Mouse (Mus musculus) MEL (cell line): ENCODE data around the gene Gm29094. TPM values are rescaled to one million over a fixed set of nuclear protein-coding genes. Genes with fewer than 3 reads are reported as not detected.

Source experiments
- DNase-seq: peaks from one replicate; pipeline ENCODE4 v3.0.0; 2011; ENCODE audit warnings: low read depth, low spot score
- H3K27ac ChIP-seq: 2 replicates; pipeline ENCODE4 v1.5.1; 2012; ENCODE audit warnings: low read depth, mild to moderate bottlenecking, control low read depth, low read length, moderate library complexity; ENCODE audit not compliant: control insufficient read depth
- H3K27me3 ChIP-seq, 2 experiments: fragments of 150-350 bp in 1 of 2; sonication (generic) in 1 of 2; 2 replicates each; pipeline ENCODE4 v1.6.1; 2012; ENCODE audit warnings: low read length in 2 of 2, mild to moderate bottlenecking in 2 of 2, improper control_type of control experiment in 1 of 2, moderate library complexity in 1 of 2; ENCODE audit not compliant: insufficient read depth in 2 of 2, control insufficient read depth in 1 of 2
- H3K36me3 ChIP-seq, 2 experiments: 2 replicates each; pipeline ENCODE4 v1.6.1; 2012 to 2014; ENCODE audit warnings: low read length in 2 of 2, improper control_type of control experiment in 1 of 2, inconsistent platforms in 1 of 2, mild to moderate bottlenecking in 1 of 2; ENCODE audit not compliant: insufficient read depth in 2 of 2, control insufficient read depth in 1 of 2
- H3K4me1 ChIP-seq, 2 experiments: fragments of 150-350 bp in 1 of 2; sonication (generic) in 1 of 2; 2 replicates each; pipeline ENCODE4 v1.6.1; 2012; ENCODE audit warnings: low read length in 2 of 2, improper control_type of control experiment in 1 of 2, mild to moderate bottlenecking in 1 of 2; ENCODE audit not compliant: insufficient read depth in 2 of 2, control insufficient read depth in 1 of 2
- H3K4me3 ChIP-seq, 2 experiments: fragments of 150-350 bp in 1 of 2; sonication (generic) in 1 of 2; 2 replicates each; pipeline ENCODE4 v1.5.1; 2012; ENCODE audit warnings: low read depth in 2 of 2, low read length in 2 of 2, mild to moderate bottlenecking in 2 of 2, moderate library complexity in 2 of 2, control low read depth in 1 of 2, improper control_type of control experiment in 1 of 2; ENCODE audit not compliant: control insufficient read depth in 1 of 2, insufficient read depth in 1 of 2
- H3K79me2 ChIP-seq: 2 replicates; pipeline ENCODE4 v1.6.1; 2012; ENCODE audit warnings: mild to moderate bottlenecking, low read length, moderate library complexity; ENCODE audit not compliant: control insufficient read depth, poor library complexity, insufficient read depth
- H3K9ac ChIP-seq: 2 replicates; pipeline ENCODE4 v1.6.1; 2012; ENCODE audit warnings: low read depth, mild to moderate bottlenecking, control low read depth, low read length, moderate library complexity; ENCODE audit not compliant: control insufficient read depth, poor library complexity, severe bottlenecking
- H3K9me3 ChIP-seq: fragments of 150-350 bp; sonication (generic); replicated peaks from 2 replicates; pipeline ENCODE4 v1.6.1; 2012; ENCODE audit warnings: mild to moderate bottlenecking, low read length, improper control_type of control experiment, moderate library complexity; ENCODE audit not compliant: insufficient read depth
- CHD2 ChIP-seq: IDR thresholded peaks from 2 replicates; pipeline ENCODE4 v1.6.1; 2011; ENCODE audit warnings: low read length, improper control_type of control experiment
- CTCF ChIP-seq, 3 experiments: IDR thresholded peaks in 2 of 3; conservative IDR thresholded peaks in 1 of 3; 2 replicates each; pipeline ENCODE4 v1.5.1; 2011 to 2012; ENCODE audit warnings: low read length in 3 of 3, low read depth in 2 of 3, mild to moderate bottlenecking in 2 of 3, improper control_type of control experiment in 1 of 3, inconsistent platforms in 1 of 3, mixed read lengths in 1 of 3, moderate library complexity in 1 of 3; ENCODE audit not compliant: control insufficient read depth in 1 of 3, insufficient read depth in 1 of 3, poor library complexity in 1 of 3, severe bottlenecking in 1 of 3
- ELF1 ChIP-seq: IDR thresholded peaks from 2 replicates; pipeline ENCODE4 v1.6.1; 2014; ENCODE audit warnings: low read depth, mild to moderate bottlenecking, inconsistent platforms, low read length, improper control_type of control experiment, moderate library complexity
- ETS1 ChIP-seq: IDR thresholded peaks from 2 replicates; pipeline ENCODE4 v1.6.1; 2012; ENCODE audit warnings: low read depth, mild to moderate bottlenecking, inconsistent platforms, low read length, improper control_type of control experiment, moderate library complexity
- GABPA ChIP-seq: IDR thresholded peaks from 2 replicates; pipeline ENCODE4 v1.6.1; 2012; ENCODE audit warnings: low read depth, mild to moderate bottlenecking, inconsistent platforms, low read length, improper control_type of control experiment, moderate library complexity
- GATA1 ChIP-seq: IDR thresholded peaks from 2 replicates; pipeline ENCODE4 v1.6.1; 2011; ENCODE audit warnings: low read depth, low read length, improper control_type of control experiment
- HCFC1 ChIP-seq: IDR thresholded peaks from 2 replicates; pipeline ENCODE4 v1.6.1; 2012; ENCODE audit warnings: low read depth, mild to moderate bottlenecking, inconsistent platforms, low read length, improper control_type of control experiment, moderate library complexity
- JUND ChIP-seq: IDR thresholded peaks from 2 replicates; pipeline ENCODE4 v1.6.1; 2011; ENCODE audit warnings: low read depth, mild to moderate bottlenecking, improper control_type of control experiment, low read length
- KAT2A ChIP-seq: conservative IDR thresholded peaks from 2 replicates; pipeline ENCODE4 v1.6.1; 2012; ENCODE audit warnings: low read depth, low read length, improper control_type of control experiment, inconsistent platforms
- MAZ ChIP-seq: IDR thresholded peaks from 2 replicates; pipeline ENCODE4 v1.6.1; 2012; ENCODE audit warnings: low read depth, mild to moderate bottlenecking, inconsistent platforms, low read length, improper control_type of control experiment
- MEF2A ChIP-seq: IDR thresholded peaks from 2 replicates; pipeline ENCODE4 v1.6.1; 2014; ENCODE audit warnings: low read depth, mild to moderate bottlenecking, inconsistent platforms, low read length, improper control_type of control experiment; ENCODE audit not compliant: poor library complexity, insufficient replicate concordance, severe bottlenecking; ENCODE audit errors: extremely low read depth
- MXI1 ChIP-seq: IDR thresholded peaks from 2 replicates; pipeline ENCODE4 v1.6.1; 2011; ENCODE audit warnings: mild to moderate bottlenecking, low read depth, low read length, improper control_type of control experiment
- NELFE ChIP-seq: IDR thresholded peaks from 2 replicates; pipeline ENCODE4 v1.6.1; 2011; ENCODE audit warnings: low read depth, low read length, improper control_type of control experiment
- NRF1 ChIP-seq: IDR thresholded peaks from 2 replicates; pipeline ENCODE4 v1.6.1; 2014; ENCODE audit warnings: low read depth, mild to moderate bottlenecking, inconsistent platforms, low read length, improper control_type of control experiment, moderate library complexity; ENCODE audit not compliant: poor library complexity, insufficient read depth, severe bottlenecking
- POLR2AphosphoS2 ChIP-seq: IDR thresholded peaks from 2 replicates; pipeline ENCODE4 v1.6.1; 2011; ENCODE audit warnings: low read length, improper control_type of control experiment
- POLR2AphosphoS5 ChIP-seq: IDR thresholded peaks from 2 replicates; pipeline ENCODE4 v1.6.1; 2012; ENCODE audit warnings: low read depth, borderline replicate concordance, mild to moderate bottlenecking, inconsistent platforms, low read length, moderate library complexity, mixed read lengths
- RAD21 ChIP-seq: IDR thresholded peaks from 2 replicates; pipeline ENCODE4 v1.6.1; 2011; ENCODE audit warnings: mild to moderate bottlenecking, low read depth, low read length, improper control_type of control experiment
- RCOR1 ChIP-seq: IDR thresholded peaks from 2 replicates; pipeline ENCODE4 v1.6.1; 2012; ENCODE audit warnings: low read depth, mild to moderate bottlenecking, inconsistent platforms, low read length, improper control_type of control experiment
- SIN3A ChIP-seq: IDR thresholded peaks from 2 replicates; pipeline ENCODE4 v1.6.1; 2012; ENCODE audit warnings: low read length, improper control_type of control experiment, inconsistent platforms
- SMC3 ChIP-seq: IDR thresholded peaks from 2 replicates; pipeline ENCODE4 v1.6.1; 2011; ENCODE audit warnings: low read depth, low read length, improper control_type of control experiment
- USF1 ChIP-seq: IDR thresholded peaks from 2 replicates; pipeline ENCODE4 v1.6.1; 2014; ENCODE audit warnings: low read depth, mild to moderate bottlenecking, inconsistent platforms, low read length, improper control_type of control experiment, moderate library complexity
- USF2 ChIP-seq, 2 experiments: IDR thresholded peaks; 2 replicates each; pipeline ENCODE4 v1.6.1; 2011 to 2012; ENCODE audit warnings: improper control_type of control experiment in 2 of 2, low read length in 2 of 2, borderline replicate concordance in 1 of 2, inconsistent platforms in 1 of 2, low read depth in 1 of 2, mild to moderate bottlenecking in 1 of 2; ENCODE audit not compliant: insufficient read depth in 1 of 2
- ZC3H11A ChIP-seq: IDR thresholded peaks from 2 replicates; pipeline ENCODE4 v1.6.1; 2012; ENCODE audit warnings: low read depth, mild to moderate bottlenecking, inconsistent platforms, low read length, improper control_type of control experiment
- ZNF384 ChIP-seq: IDR thresholded peaks from 2 replicates; pipeline ENCODE4 v1.6.1; 2012; ENCODE audit warnings: low read depth, mild to moderate bottlenecking, inconsistent platforms, low read length, improper control_type of control experiment
- polyA plus RNA-seq, 2 experiments: library from polyadenylated mRNA; stranded (reverse) in 1 of 2; unstranded in 1 of 2; fragments of >175 nt in 1 of 2; fragments of >200 nt in 1 of 2; gene quantifications; 2 replicates each; pipeline versions ENCODE4 v1.2.1 to v1.2.4; 2012; ENCODE audit warnings: low replicate concordance in 2 of 2, low read depth in 1 of 2; ENCODE audit not compliant: insufficient read length in 2 of 2, insufficient read depth in 1 of 2, missing spikeins in 1 of 2
- total RNA-seq: library from RNA; depleted of rRNA; stranded (reverse); fragments of 300-350 nt; gene quantifications from 2 replicates; pipeline ENCODE4 v1.2.3, GENCODE M21; 2012

Gm29094 gene
- total and polyA plus RNA-seq, 3 experiments = not detected

DNA sequence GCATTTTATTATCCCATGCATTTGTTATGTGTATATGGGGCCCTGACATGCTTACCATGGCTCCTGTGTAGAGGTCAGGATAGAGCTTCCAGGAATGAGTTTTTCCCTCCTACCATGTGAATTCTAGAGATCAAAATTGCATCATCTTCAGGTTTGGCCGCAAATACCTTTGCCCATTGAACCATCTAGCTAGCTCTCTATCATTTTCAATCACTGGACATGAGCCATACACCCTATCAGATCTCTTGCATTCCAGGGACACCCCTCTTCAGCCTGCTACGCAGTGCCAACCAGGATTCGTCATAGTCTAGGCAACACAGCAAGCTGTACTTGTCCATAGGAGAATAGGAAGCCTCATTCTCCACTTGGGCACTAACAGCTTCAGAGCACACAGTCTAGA is 64.8 kb downstream of the Gm29094 start:
- Histone ChIP-seq H3K27ac (no peak overlapping the region), H3K9me3 (no peaks in the 10 kb centered on the region), H3K36me3 (no peaks in the 10 kb centered on the region), H3K4me1 (no peaks in the 10 kb centered on the region), H3K9ac (no peak overlapping the region), H3K4me3 (no peak overlapping the region), H3K79me2 (no peaks in the 10 kb centered on the region), H3K27me3 (no peaks in the 10 kb centered on the region)
- TF ChIP-seq MAZ (no peak), USF1 (no peak), SIN3A (no peak), ZC3H11A (no peak), KAT2A (no peak), GATA1 (no peak), RCOR1 (no peak), ETS1 (no peak), POLR2AphosphoS2 (no peak), SMC3 (no peak), NELFE (no peak), GABPA (no peak), HCFC1 (no peak)
- no peak for DNase-seq

DNA sequence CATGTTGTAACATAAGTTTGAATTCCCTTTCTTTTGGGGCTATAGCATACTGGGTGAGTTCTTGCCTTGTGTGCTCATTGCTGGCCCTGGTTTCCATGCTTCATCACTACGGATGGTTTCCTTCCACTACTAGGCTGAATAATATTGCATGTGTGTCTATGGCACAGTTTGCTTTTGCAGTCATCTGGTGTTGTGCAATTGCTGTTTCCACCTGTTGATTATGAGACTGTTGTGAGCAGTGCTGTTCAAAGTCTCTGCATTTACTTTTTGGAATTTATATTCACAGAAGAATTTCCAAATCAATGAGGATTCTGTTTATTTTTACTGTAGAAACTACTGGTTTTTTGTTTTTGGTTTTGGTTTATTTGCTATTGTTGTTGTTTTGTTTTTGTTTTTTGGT is 65.4 kb downstream of the Gm29094 start:
- Histone ChIP-seq H3K4me3 (no peak overlapping the region), H3K79me2 (no peaks in the 10 kb centered on the region), H3K36me3 (no peaks in the 10 kb centered on the region), H3K27ac (no peak overlapping the region), H3K9me3 (no peaks in the 10 kb centered on the region), H3K4me1 (no peaks in the 10 kb centered on the region), H3K9ac (no peak overlapping the region), H3K27me3 (no peaks in the 10 kb centered on the region)
- DNase-seq = no peak
- no peak for TF ChIP-seq USF2 (IDR thresholded peaks at IDR 0.05; ENCODE audit: borderline replicate concordance in 1 of 2, insufficient read depth in 1 of 2, low read depth in 1 of 2, low read length in 2 of 2)
- TF ChIP-seq MEF2A = no peak
- TF ChIP-seq ELF1 = no peak
- TF ChIP-seq MXI1 = no peak
- no peak for TF ChIP-seq RAD21
- no peak for TF ChIP-seq JUND
- no peak for TF ChIP-seq CTCF (IDR thresholded peaks at IDR 0.05 in 2 of 3, conservative IDR thresholded peaks at IDR 0.05 in 1 of 3; ENCODE audit: control insufficient read depth in 1 of 3, insufficient read depth in 1 of 3, low read depth in 2 of 3, low read length in 3 of 3, poor library complexity in 1 of 3, severe bottlenecking in 1 of 3)
- no peak for TF ChIP-seq CHD2
- TF ChIP-seq ZNF384 = no peak
- no peak for TF ChIP-seq POLR2AphosphoS5
- no peak for TF ChIP-seq GATA1
- no peak for TF ChIP-seq NRF1
- no peak for TF ChIP-seq HCFC1
- no peak for TF ChIP-seq ETS1
